9 mouse cellular contexts compared by ENCODE assay signal in genomic region chr2:121357494-121357893, GRCm38 (mm10). TPM values are rescaled to one million over a fixed set of nuclear protein-coding genes. Genes with fewer than 3 reads are reported as not detected.
DNase-seq lines count a peak whose midpoint lies in the region; ATAC-seq and TF ChIP-seq lines count a peak whose summit lies in the region.
"Had no signal": no experiment of that assay in that cellular context is flagged by ENCODE, and none has a peak within 500 bp of the region (broad histone marks: within the 10 kb centered on the region; RNA-seq: fewer than 3 reads in every experiment).

Gene Ckmt1, plus strand, starts transcription at chr2:121357714.

- no peak for TF ChIP-seq POLR2A in limb, embryonic 14.5 days (IDR thresholded peaks at IDR 0.05; ENCODE audit: borderline replicate concordance, extremely low read depth, insufficient read depth, insufficient read length)

- peaks cover 14% of the 10 kb centered on the region for H3K4me1 ChIP-seq in heart, embryonic 11.5 days (ENCODE audit: control insufficient read depth, insufficient read depth, low read length)
- peaks cover 30% of the 10 kb centered on the region for H3K4me1 ChIP-seq in hindbrain, embryonic 13.5 days (replicated peaks)
- H3K4me1 ChIP-seq in limb, embryonic 14.5 days (ENCODE audit: control insufficient read depth, insufficient read depth, low read length): peaks cover 7% of the 10 kb centered on the region

- no peak for ATAC-seq in heart, embryonic 11.5 days (replicated peaks; ENCODE audit: insufficient number of reproducible peaks, low FRiP score, low TSS enrichment)
- ATAC-seq in hindbrain, embryonic 13.5 days (ENCODE audit: low FRiP score): no peak
- no peak for ATAC-seq in limb, embryonic 14.5 days (ENCODE audit: low FRiP score, low read depth)

- no peaks in the 10 kb centered on the region for H3K36me3 ChIP-seq in heart, embryonic 11.5 days (ENCODE audit: control insufficient read depth, insufficient read depth, low read length)
- no peaks in the 10 kb centered on the region for H3K36me3 ChIP-seq in hindbrain, embryonic 13.5 days
- H3K36me3 ChIP-seq in limb, embryonic 14.5 days (ENCODE audit: control insufficient read depth, insufficient read depth, low read length): no peaks in the 10 kb centered on the region

- H3K27me3 ChIP-seq in heart, embryonic 11.5 days (ENCODE audit: control insufficient read depth, insufficient read depth, low read length): peaks cover 25% of the 10 kb centered on the region
- H3K27me3 ChIP-seq in hindbrain, embryonic 13.5 days: peaks cover 55% of the 10 kb centered on the region
- peaks cover 6% of the 10 kb centered on the region for H3K27me3 ChIP-seq in limb, embryonic 14.5 days (ENCODE audit: control insufficient read depth, insufficient read depth, low read length)

- H3K4me3 ChIP-seq in heart, embryonic 11.5 days (ENCODE audit: low read depth, low read length): 0 out of 2 replicates have a peak within 1 kb of the TSS, but pooled peaks have one; percentile 1
- H3K4me3 ChIP-seq in hindbrain, embryonic 13.5 days: peak within 1 kb of the TSS; percentile 47
- H3K4me3 ChIP-seq in limb, embryonic 14.5 days (replicated peaks; ENCODE audit: low read length): peak within 1 kb of the TSS; percentile 15; the same call in 1 of the 2 replicates

- no peak within 1 kb of the TSS for H3K27ac ChIP-seq in heart, embryonic 11.5 days (ENCODE audit: low read depth, low read length)
- H3K27ac ChIP-seq in hindbrain, embryonic 13.5 days: peak within 1 kb of the TSS; percentile 45
- H3K27ac ChIP-seq in limb, embryonic 14.5 days (replicated peaks; ENCODE audit: low read depth, low read length): no peak within 1 kb of the TSS

- no peak for DNase-seq in heart, adult 18-20 months
- DNase-seq in ES-CJ7 (ENCODE audit: low read depth, low spot score): peak; percentile 83
- DNase-seq in limb, embryonic 14.5 days (ENCODE audit: low spot score): no peak
- peak; percentile 4 to 7 for DNase-seq in urinary bladder, postnatal 36 days (ENCODE audit: low spot score in 2 of 2)
- no peak for DNase-seq in gastrocnemius, postnatal 36 days
- no peak for DNase-seq in T-cell, adult 2 months (ENCODE audit: low spot score)

- no peak within 1 kb of the TSS for H3K9ac ChIP-seq in heart, embryonic 11.5 days (ENCODE audit: low read depth, low read length)
- H3K9ac ChIP-seq in hindbrain, embryonic 13.5 days: peak within 1 kb of the TSS; percentile 76
- no peak within 1 kb of the TSS for H3K9ac ChIP-seq in limb, embryonic 14.5 days (ENCODE audit: low read depth, low read length, severe bottlenecking)

- intact Hi-C loops in gastrocnemius, postnatal 36 days (cut with DNase I): no loop called here

- WGBS in heart, embryonic 11.5 days (ENCODE audit: insufficient replicate concordance): 48% methylated on average over 5 of the region's 5 CpGs
- 74% methylated on average over 5 of the region's 5 CpGs for WGBS in hindbrain, embryonic 13.5 days
- WGBS in limb, embryonic 14.5 days: 54% methylated on average over 5 of the region's 5 CpGs

- H3K4me2 ChIP-seq in heart, embryonic 11.5 days: peak within 1 kb of the TSS; percentile 49
- H3K4me2 ChIP-seq in hindbrain, embryonic 13.5 days: peak within 1 kb of the TSS; percentile 62
- peak within 1 kb of the TSS; percentile 38 for H3K4me2 ChIP-seq in limb, embryonic 14.5 days (replicated peaks; ENCODE audit: low read depth, low read length, severe bottlenecking)

- no peaks in the 10 kb centered on the region for H3K9me3 ChIP-seq in heart, embryonic 11.5 days (replicated peaks; ENCODE audit: control insufficient read depth, low read length)
- no peaks in the 10 kb centered on the region for H3K9me3 ChIP-seq in hindbrain, embryonic 13.5 days
- H3K9me3 ChIP-seq in limb, embryonic 14.5 days (ENCODE audit: control insufficient read depth, low read length): no peaks in the 10 kb centered on the region

RNA-seq across cellular contexts. Expression of gene Ckmt1, which starts in this region (rescaled TPM):
- 1.3 and 2.5 TPM in 2 replicates for polyA plus RNA-seq in heart, embryonic 11.5 days (2014; fragmentation: Nextera tagmentation; extraction: Ambion mirVana)
- total RNA-seq in heart, adult 18-20 months (2021): 1 to 10 TPM; 1.2 to 2.7 TPM
- polyA plus RNA-seq in hindbrain, embryonic 13.5 days (2015; fragmentation: Nextera tagmentation; extraction: Ambion mirVana): 49.1 and 50.5 TPM in 2 replicates
- polyA plus RNA-seq in limb, embryonic 14.5 days (2012; rRNA removed): 5.4 and 7.1 TPM in 2 replicates
- 12.0 and 20.1 TPM in 2 replicates for polyA plus RNA-seq in limb, embryonic 14.5 days (2014; fragmentation: Nextera tagmentation; extraction: Ambion mirVana)
- not detected for total RNA-seq in gastrocnemius, postnatal 36 days (2021)
- total RNA-seq: hematopoietic stem cell, adult 5-6 weeks had no signal

Comparison
In these comparisons a context has a peak if more than half of its experiments do, and no peak if none do; other contexts are left out.
1. DNase-seq: peak in ES-CJ7 (single experiment) and urinary bladder, postnatal 36 days (2 of 2); none in heart, adult 18-20 months (0 of 2), limb, embryonic 14.5 days (single experiment), gastrocnemius, postnatal 36 days (0 of 2) and T-cell, adult 2 months (single experiment).
2. Peak in every context shown above with its lines, with median percentiles within 50 percentile points of each other: H3K4me2 ChIP-seq and H3K4me3 ChIP-seq.